Mouse (Mus musculus) heart, embryonic 11.5 days (tissue): ENCODE results near the gene Txndc15. TPM values are rescaled to one million over a fixed set of nuclear protein-coding genes. Genes with fewer than 3 reads are reported as not detected.

Source experiments
- polyA plus RNA-seq: library from polyadenylated mRNA; unstranded; fragments of >200 nt; fragmentation: Nextera tagmentation; extraction: Ambion mirVana; gene quantifications from 2 replicates; pipeline ENCODE4 v1.2.1, GENCODE M21; 2014

Txndc15 gene
- polyA plus RNA-seq, 1 experiment from 2014 or later = 61.1 TPM

Other genes starting within 250 kb of the Txndc15 start
- 64.1 and 83.0 TPM in 2 replicates for gene Dbn1, start 226.5 kb upstream of the Txndc15 start, polyA plus RNA-seq
- 439 and 451 TPM in 2 replicates for gene Pdlim7, start 201.0 kb upstream of the Txndc15 start, polyA plus RNA-seq
- 0.90 and 1.1 TPM in 2 replicates for gene Dok3, start 185.4 kb upstream of the Txndc15 start, polyA plus RNA-seq
- gene Ddx41, start 178.0 kb upstream of the Txndc15 start, polyA plus RNA-seq = 36.5 and 39.9 TPM in 2 replicates
- gene Fam193b, start 143.5 kb upstream of the Txndc15 start, polyA plus RNA-seq = 19.1 and 21.9 TPM in 2 replicates
- 58.5 and 63.3 TPM in 2 replicates for gene Tmed9, start 140.9 kb upstream of the Txndc15 start, polyA plus RNA-seq
- 15.8 and 18.8 TPM in 2 replicates for gene B4galt7, start 114.8 kb upstream of the Txndc15 start, polyA plus RNA-seq
- 36.4 and 38.4 TPM in 2 replicates for gene Caml, start 91.6 kb upstream of the Txndc15 start, polyA plus RNA-seq
- 32.4 and 34.2 TPM in 2 replicates for gene Ddx46, start 79.6 kb upstream of the Txndc15 start, polyA plus RNA-seq
- gene B230219D22Rik, start 21.5 kb upstream of the Txndc15 start, polyA plus RNA-seq = 63.0 and 77.0 TPM in 2 replicates
- gene Pcbd2, start 12.7 kb downstream of the Txndc15 start, polyA plus RNA-seq = 59.1 and 64.6 TPM in 2 replicates
- 0.11 and 0.23 TPM in 2 replicates for gene Catsper3, start 69.9 kb downstream of the Txndc15 start, polyA plus RNA-seq
- 0.51 and 1.2 TPM in 2 replicates for gene Pitx1, start 121.5 kb downstream of the Txndc15 start, polyA plus RNA-seq